Mouse (Mus musculus) MEL (cell line): ENCODE data around the gene Tcf23. TPM values are rescaled to one million over a fixed set of nuclear protein-coding genes. Genes with fewer than 3 reads are reported as not detected.

Experiments
- DNase-seq: peaks from one replicate; pipeline ENCODE4 v3.0.0; 2011; ENCODE audit warnings: low read depth, low spot score
- H3K27ac ChIP-seq: 2 replicates; pipeline ENCODE4 v1.5.1; 2012; ENCODE audit warnings: low read depth, mild to moderate bottlenecking, control low read depth, low read length, moderate library complexity; ENCODE audit not compliant: control insufficient read depth
- H3K27me3 ChIP-seq, 2 experiments: fragments of 150-350 bp in 1 of 2; sonication (generic) in 1 of 2; 2 replicates each; pipeline ENCODE4 v1.6.1; 2012; ENCODE audit warnings: low read length in 2 of 2, mild to moderate bottlenecking in 2 of 2, improper control_type of control experiment in 1 of 2, moderate library complexity in 1 of 2; ENCODE audit not compliant: insufficient read depth in 2 of 2, control insufficient read depth in 1 of 2
- H3K36me3 ChIP-seq, 2 experiments: 2 replicates each; pipeline ENCODE4 v1.6.1; 2012 to 2014; ENCODE audit warnings: low read length in 2 of 2, improper control_type of control experiment in 1 of 2, inconsistent platforms in 1 of 2, mild to moderate bottlenecking in 1 of 2; ENCODE audit not compliant: insufficient read depth in 2 of 2, control insufficient read depth in 1 of 2
- H3K4me1 ChIP-seq, 2 experiments: fragments of 150-350 bp in 1 of 2; sonication (generic) in 1 of 2; 2 replicates each; pipeline ENCODE4 v1.6.1; 2012; ENCODE audit warnings: low read length in 2 of 2, improper control_type of control experiment in 1 of 2, mild to moderate bottlenecking in 1 of 2; ENCODE audit not compliant: insufficient read depth in 2 of 2, control insufficient read depth in 1 of 2
- H3K4me3 ChIP-seq, 2 experiments: fragments of 150-350 bp in 1 of 2; sonication (generic) in 1 of 2; 2 replicates each; pipeline ENCODE4 v1.5.1; 2012; ENCODE audit warnings: low read depth in 2 of 2, low read length in 2 of 2, mild to moderate bottlenecking in 2 of 2, moderate library complexity in 2 of 2, control low read depth in 1 of 2, improper control_type of control experiment in 1 of 2; ENCODE audit not compliant: control insufficient read depth in 1 of 2, insufficient read depth in 1 of 2
- H3K79me2 ChIP-seq: 2 replicates; pipeline ENCODE4 v1.6.1; 2012; ENCODE audit warnings: mild to moderate bottlenecking, low read length, moderate library complexity; ENCODE audit not compliant: control insufficient read depth, poor library complexity, insufficient read depth
- H3K9ac ChIP-seq: 2 replicates; pipeline ENCODE4 v1.6.1; 2012; ENCODE audit warnings: low read depth, mild to moderate bottlenecking, control low read depth, low read length, moderate library complexity; ENCODE audit not compliant: control insufficient read depth, poor library complexity, severe bottlenecking
- H3K9me3 ChIP-seq: fragments of 150-350 bp; sonication (generic); replicated peaks from 2 replicates; pipeline ENCODE4 v1.6.1; 2012; ENCODE audit warnings: mild to moderate bottlenecking, low read length, improper control_type of control experiment, moderate library complexity; ENCODE audit not compliant: insufficient read depth
- BHLHE40 ChIP-seq: IDR thresholded peaks from 2 replicates; pipeline ENCODE4 v1.6.1; 2012; ENCODE audit warnings: low read depth, mild to moderate bottlenecking, inconsistent platforms, low read length, improper control_type of control experiment, borderline replicate concordance
- CHD1 ChIP-seq: IDR thresholded peaks from 2 replicates; pipeline ENCODE4 v1.6.1; 2012; ENCODE audit warnings: low read depth, mild to moderate bottlenecking, inconsistent platforms, low read length, improper control_type of control experiment
- CHD2 ChIP-seq: IDR thresholded peaks from 2 replicates; pipeline ENCODE4 v1.6.1; 2011; ENCODE audit warnings: low read length, improper control_type of control experiment
- CTCF ChIP-seq, 3 experiments: IDR thresholded peaks in 2 of 3; conservative IDR thresholded peaks in 1 of 3; 2 replicates each; pipeline ENCODE4 v1.5.1; 2011 to 2012; ENCODE audit warnings: low read length in 3 of 3, low read depth in 2 of 3, mild to moderate bottlenecking in 2 of 3, improper control_type of control experiment in 1 of 3, inconsistent platforms in 1 of 3, mixed read lengths in 1 of 3, moderate library complexity in 1 of 3; ENCODE audit not compliant: control insufficient read depth in 1 of 3, insufficient read depth in 1 of 3, poor library complexity in 1 of 3, severe bottlenecking in 1 of 3
- E2F4 ChIP-seq: IDR thresholded peaks from 2 replicates; pipeline ENCODE4 v1.6.1; 2011; ENCODE audit warnings: low read depth, low read length, improper control_type of control experiment, borderline replicate concordance
- ELF1 ChIP-seq: IDR thresholded peaks from 2 replicates; pipeline ENCODE4 v1.6.1; 2014; ENCODE audit warnings: low read depth, mild to moderate bottlenecking, inconsistent platforms, low read length, improper control_type of control experiment, moderate library complexity
- ETS1 ChIP-seq: IDR thresholded peaks from 2 replicates; pipeline ENCODE4 v1.6.1; 2012; ENCODE audit warnings: low read depth, mild to moderate bottlenecking, inconsistent platforms, low read length, improper control_type of control experiment, moderate library complexity
- GABPA ChIP-seq: IDR thresholded peaks from 2 replicates; pipeline ENCODE4 v1.6.1; 2012; ENCODE audit warnings: low read depth, mild to moderate bottlenecking, inconsistent platforms, low read length, improper control_type of control experiment, moderate library complexity
- GATA1 ChIP-seq: IDR thresholded peaks from 2 replicates; pipeline ENCODE4 v1.6.1; 2011; ENCODE audit warnings: low read depth, low read length, improper control_type of control experiment
- HCFC1 ChIP-seq: IDR thresholded peaks from 2 replicates; pipeline ENCODE4 v1.6.1; 2012; ENCODE audit warnings: low read depth, mild to moderate bottlenecking, inconsistent platforms, low read length, improper control_type of control experiment, moderate library complexity
- KAT2A ChIP-seq: conservative IDR thresholded peaks from 2 replicates; pipeline ENCODE4 v1.6.1; 2012; ENCODE audit warnings: low read depth, low read length, improper control_type of control experiment, inconsistent platforms
- MAFK ChIP-seq: IDR thresholded peaks from 2 replicates; pipeline ENCODE4 v1.6.1; 2011; ENCODE audit warnings: low read depth, mild to moderate bottlenecking, low read length, improper control_type of control experiment, borderline replicate concordance
- MAX ChIP-seq: IDR thresholded peaks from 2 replicates; pipeline ENCODE4 v1.6.1; 2011; ENCODE audit warnings: low read length, improper control_type of control experiment
- MAZ ChIP-seq: IDR thresholded peaks from 2 replicates; pipeline ENCODE4 v1.6.1; 2012; ENCODE audit warnings: low read depth, mild to moderate bottlenecking, inconsistent platforms, low read length, improper control_type of control experiment
- MEF2A ChIP-seq: IDR thresholded peaks from 2 replicates; pipeline ENCODE4 v1.6.1; 2014; ENCODE audit warnings: low read depth, mild to moderate bottlenecking, inconsistent platforms, low read length, improper control_type of control experiment; ENCODE audit not compliant: poor library complexity, insufficient replicate concordance, severe bottlenecking; ENCODE audit errors: extremely low read depth
- MXI1 ChIP-seq: IDR thresholded peaks from 2 replicates; pipeline ENCODE4 v1.6.1; 2011; ENCODE audit warnings: mild to moderate bottlenecking, low read depth, low read length, improper control_type of control experiment
- MYB ChIP-seq: IDR thresholded peaks from 2 replicates; pipeline ENCODE4 v1.6.1; 2011; ENCODE audit warnings: mild to moderate bottlenecking, low read depth, low read length, improper control_type of control experiment
- NELFE ChIP-seq: IDR thresholded peaks from 2 replicates; pipeline ENCODE4 v1.6.1; 2011; ENCODE audit warnings: low read depth, low read length, improper control_type of control experiment
- NRF1 ChIP-seq: IDR thresholded peaks from 2 replicates; pipeline ENCODE4 v1.6.1; 2014; ENCODE audit warnings: low read depth, mild to moderate bottlenecking, inconsistent platforms, low read length, improper control_type of control experiment, moderate library complexity; ENCODE audit not compliant: poor library complexity, insufficient read depth, severe bottlenecking
- POLR2A ChIP-seq, 2 experiments: IDR thresholded peaks; 2 replicates each; pipeline ENCODE4 v1.6.1; 2011 to 2012; ENCODE audit warnings: low read length in 2 of 2, mild to moderate bottlenecking in 2 of 2, control low read depth in 1 of 2, improper control_type of control experiment in 1 of 2, low read depth in 1 of 2, moderate library complexity in 1 of 2; ENCODE audit not compliant: control insufficient read depth in 1 of 2, insufficient read depth in 1 of 2, poor library complexity in 1 of 2
- POLR2AphosphoS2 ChIP-seq: IDR thresholded peaks from 2 replicates; pipeline ENCODE4 v1.6.1; 2011; ENCODE audit warnings: low read length, improper control_type of control experiment
- POLR2AphosphoS5 ChIP-seq: IDR thresholded peaks from 2 replicates; pipeline ENCODE4 v1.6.1; 2012; ENCODE audit warnings: low read depth, borderline replicate concordance, mild to moderate bottlenecking, inconsistent platforms, low read length, moderate library complexity, mixed read lengths
- RCOR1 ChIP-seq: IDR thresholded peaks from 2 replicates; pipeline ENCODE4 v1.6.1; 2012; ENCODE audit warnings: low read depth, mild to moderate bottlenecking, inconsistent platforms, low read length, improper control_type of control experiment
- SIN3A ChIP-seq: IDR thresholded peaks from 2 replicates; pipeline ENCODE4 v1.6.1; 2012; ENCODE audit warnings: low read length, improper control_type of control experiment, inconsistent platforms
- SMC3 ChIP-seq: IDR thresholded peaks from 2 replicates; pipeline ENCODE4 v1.6.1; 2011; ENCODE audit warnings: low read depth, low read length, improper control_type of control experiment
- TAL1 ChIP-seq: IDR thresholded peaks from 2 replicates; pipeline ENCODE4 v1.6.1; 2012; ENCODE audit warnings: mild to moderate bottlenecking, inconsistent platforms, low read length, moderate library complexity, mixed read lengths
- TBP ChIP-seq: IDR thresholded peaks from 2 replicates; pipeline ENCODE4 v1.8.0; 2011; ENCODE audit warnings: low read depth, low read length, improper control_type of control experiment
- TCF12 ChIP-seq: IDR thresholded peaks from 2 replicates; pipeline ENCODE4 v1.6.1; 2014; ENCODE audit warnings: low read depth, mild to moderate bottlenecking, inconsistent platforms, low read length, improper control_type of control experiment, moderate library complexity
- UBTF ChIP-seq: IDR thresholded peaks from 2 replicates; pipeline ENCODE4 v1.6.1; 2012; ENCODE audit warnings: low read depth, mild to moderate bottlenecking, inconsistent platforms, low read length, improper control_type of control experiment, moderate library complexity, borderline replicate concordance; ENCODE audit not compliant: insufficient read depth
- USF1 ChIP-seq: IDR thresholded peaks from 2 replicates; pipeline ENCODE4 v1.6.1; 2014; ENCODE audit warnings: low read depth, mild to moderate bottlenecking, inconsistent platforms, low read length, improper control_type of control experiment, moderate library complexity
- USF2 ChIP-seq, 2 experiments: IDR thresholded peaks; 2 replicates each; pipeline ENCODE4 v1.6.1; 2011 to 2012; ENCODE audit warnings: improper control_type of control experiment in 2 of 2, low read length in 2 of 2, borderline replicate concordance in 1 of 2, inconsistent platforms in 1 of 2, low read depth in 1 of 2, mild to moderate bottlenecking in 1 of 2; ENCODE audit not compliant: insufficient read depth in 1 of 2
- ZC3H11A ChIP-seq: IDR thresholded peaks from 2 replicates; pipeline ENCODE4 v1.6.1; 2012; ENCODE audit warnings: low read depth, mild to moderate bottlenecking, inconsistent platforms, low read length, improper control_type of control experiment
- ZKSCAN1 ChIP-seq: IDR thresholded peaks from 2 replicates; pipeline ENCODE4 v1.6.1; 2012; ENCODE audit warnings: low read depth, mild to moderate bottlenecking, inconsistent platforms, low read length, improper control_type of control experiment, moderate library complexity
- ZNF384 ChIP-seq: IDR thresholded peaks from 2 replicates; pipeline ENCODE4 v1.6.1; 2012; ENCODE audit warnings: low read depth, mild to moderate bottlenecking, inconsistent platforms, low read length, improper control_type of control experiment
- polyA plus RNA-seq, 2 experiments: library from polyadenylated mRNA; stranded (reverse) in 1 of 2; unstranded in 1 of 2; fragments of >175 nt in 1 of 2; fragments of >200 nt in 1 of 2; gene quantifications; 2 replicates each; pipeline versions ENCODE4 v1.2.1 to v1.2.4; 2012; ENCODE audit warnings: low replicate concordance in 2 of 2, low read depth in 1 of 2; ENCODE audit not compliant: insufficient read length in 2 of 2, insufficient read depth in 1 of 2, missing spikeins in 1 of 2
- total RNA-seq: library from RNA; depleted of rRNA; stranded (reverse); fragments of 300-350 nt; gene quantifications from 2 replicates; pipeline ENCODE4 v1.2.3, GENCODE M21; 2012

The Tcf23 gene
- total and polyA plus RNA-seq, 3 experiments: 0.07 to 0.08 TPM; not detected in 1

- peak overlapping the region; percentile 67 for H3K9ac ChIP-seq
- peak; percentile 90 for DNase-seq
- H3K79me2 ChIP-seq: peaks cover 25% of the 10 kb centered on the region
- peaks cover 4 to 31% of the 10 kb centered on the region in 2 experiments; a peak in 3 of 4 replicates for H3K36me3 ChIP-seq
- peak overlapping the region; percentile 78 for H3K27ac ChIP-seq
- H3K9me3 ChIP-seq: no peaks in the 10 kb centered on the region
- H3K4me1 ChIP-seq: peaks cover 5 to 32% of the 10 kb centered on the region in 2 experiments
- H3K27me3 ChIP-seq: no peaks in the 10 kb centered on the region
- peak overlapping the region; percentile 14 to 47 for H3K4me3 ChIP-seq
- no peak for TF ChIP-seq ZKSCAN1
- peak; percentile 85 for TF ChIP-seq ETS1
- peak; percentile 84 for TF ChIP-seq SIN3A
- no peak for TF ChIP-seq TAL1
- no peak for TF ChIP-seq UBTF
- peak; percentile 56 for TF ChIP-seq GATA1
- TF ChIP-seq ELF1: 0 out of 2 replicates have a peak, but pooled peaks have one; percentile 16
- no peak for TF ChIP-seq GABPA
- peak; percentile 77 for TF ChIP-seq MAX
- TF ChIP-seq POLR2A (IDR thresholded peaks at IDR 0.05; ENCODE audit: control insufficient read depth in 1 of 2, insufficient read depth in 1 of 2, low read depth in 1 of 2, low read length in 2 of 2, poor library complexity in 1 of 2): peak in 1 of 2 experiments; percentile 44; a peak in 1 of 4 replicates
- 0 out of 2 replicates have a peak, but pooled peaks have one; percentile 4 for TF ChIP-seq USF1
- no peak for TF ChIP-seq SMC3
- TF ChIP-seq CTCF (IDR thresholded peaks at IDR 0.05 in 2 of 3, conservative IDR thresholded peaks at IDR 0.05 in 1 of 3; ENCODE audit: control insufficient read depth in 1 of 3, insufficient read depth in 1 of 3, low read depth in 2 of 3, low read length in 3 of 3, poor library complexity in 1 of 3, severe bottlenecking in 1 of 3): no peak
- no peak for TF ChIP-seq MEF2A
- TF ChIP-seq HCFC1: peak; percentile 64
- TF ChIP-seq ZNF384: no peak
- no peak for TF ChIP-seq E2F4
- TF ChIP-seq NELFE: peak; percentile 36
- no peak for TF ChIP-seq USF2 (IDR thresholded peaks at IDR 0.05; ENCODE audit: borderline replicate concordance in 1 of 2, insufficient read depth in 1 of 2, low read depth in 1 of 2, low read length in 2 of 2)
- TF ChIP-seq CHD1: no peak
- peak; percentile 87 for TF ChIP-seq BHLHE40
- no peak for TF ChIP-seq MAFK
- no peak for TF ChIP-seq KAT2A
- TF ChIP-seq MAZ: no peak
- no peak for TF ChIP-seq POLR2AphosphoS5
- peak; percentile 75 for TF ChIP-seq TBP
- TF ChIP-seq MYB: no peak
- no peak for TF ChIP-seq CHD2
- TF ChIP-seq TCF12: 0 out of 2 replicates have a peak, but pooled peaks have one; percentile 19
- peak; percentile 23; the same call in 1 of the 2 replicates for TF ChIP-seq RCOR1
- no peak for TF ChIP-seq NRF1
- TF ChIP-seq POLR2AphosphoS2: no peak
- TF ChIP-seq ZC3H11A: no peak
- TF ChIP-seq MXI1: peak; percentile 52; the same call in 1 of the 2 replicates
Observed at GRCm38 (mm10) chr5:30961545-30962505, 6.6 kb upstream of the Tcf23 start.
